Mouse (Mus musculus) stomach, postnatal 0 days (tissue): ENCODE data around the gene Hcar2.

Source experiments
- CTCF ChIP-seq: IDR thresholded peaks from 2 replicates; pipeline ENCODE4 v1.5.1; 2016; ENCODE audit warnings: antibody characterized with exemption, low read depth, mild to moderate bottlenecking, moderate library complexity
- EP300 ChIP-seq: optimal IDR thresholded peaks from 2 replicates; pipeline ENCODE3; 2016; ENCODE audit warnings: antibody characterized with exemption

DNA sequence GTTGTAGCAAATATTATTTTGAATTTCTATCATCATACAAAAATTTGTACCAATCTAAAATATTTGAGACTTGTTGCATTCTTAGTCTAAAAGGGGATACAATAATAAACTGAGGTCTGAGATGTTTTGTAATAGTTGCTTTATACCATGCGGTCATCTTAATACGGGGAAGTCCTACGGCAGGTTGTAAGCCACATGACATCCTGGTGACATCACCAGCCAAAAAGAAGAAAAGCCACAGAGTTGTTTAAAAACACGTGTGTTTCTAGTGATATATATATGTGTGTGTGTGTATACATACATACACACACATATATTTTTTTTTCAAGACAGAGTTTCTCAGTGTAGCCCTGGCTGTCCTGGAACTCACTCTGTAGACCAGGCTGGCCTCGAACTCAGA is 28.2 kb upstream of the Hcar2 start:
- no peak for TF ChIP-seq CTCF
- no peak for TF ChIP-seq EP300
